Mouse (Mus musculus) heart, postnatal 4 days (tissue): ENCODE measurements around the gene Stk19. TPM values are rescaled to one million over a fixed set of nuclear protein-coding genes. Genes with fewer than 3 reads are reported as not detected.
"Not testable (repeated sequence)": the region's sequence is repeated elsewhere in the genome, so short reads cannot be mapped to it uniquely, and the experiment has no call there.

Experiments used
- DNase-seq: peaks from one replicate; pipeline ENCODE4 v3.0.0; 2021
- microRNA-seq, 2 experiments: library from miRNA; unstranded; fragments of <30 nt; microRNA quantifications; one replicate each; pipeline ENCODE4 v1.2.0; 2021 to 2022
- total RNA-seq, 2 experiments: library from RNA; stranded (reverse); gene quantifications; 2 replicates each; pipeline ENCODE4 v1.2.3; 2021

Stk19 gene
- total RNA-seq, 2 experiments from 2014 or later = 13.6 to 16.2 TPM

DNA sequence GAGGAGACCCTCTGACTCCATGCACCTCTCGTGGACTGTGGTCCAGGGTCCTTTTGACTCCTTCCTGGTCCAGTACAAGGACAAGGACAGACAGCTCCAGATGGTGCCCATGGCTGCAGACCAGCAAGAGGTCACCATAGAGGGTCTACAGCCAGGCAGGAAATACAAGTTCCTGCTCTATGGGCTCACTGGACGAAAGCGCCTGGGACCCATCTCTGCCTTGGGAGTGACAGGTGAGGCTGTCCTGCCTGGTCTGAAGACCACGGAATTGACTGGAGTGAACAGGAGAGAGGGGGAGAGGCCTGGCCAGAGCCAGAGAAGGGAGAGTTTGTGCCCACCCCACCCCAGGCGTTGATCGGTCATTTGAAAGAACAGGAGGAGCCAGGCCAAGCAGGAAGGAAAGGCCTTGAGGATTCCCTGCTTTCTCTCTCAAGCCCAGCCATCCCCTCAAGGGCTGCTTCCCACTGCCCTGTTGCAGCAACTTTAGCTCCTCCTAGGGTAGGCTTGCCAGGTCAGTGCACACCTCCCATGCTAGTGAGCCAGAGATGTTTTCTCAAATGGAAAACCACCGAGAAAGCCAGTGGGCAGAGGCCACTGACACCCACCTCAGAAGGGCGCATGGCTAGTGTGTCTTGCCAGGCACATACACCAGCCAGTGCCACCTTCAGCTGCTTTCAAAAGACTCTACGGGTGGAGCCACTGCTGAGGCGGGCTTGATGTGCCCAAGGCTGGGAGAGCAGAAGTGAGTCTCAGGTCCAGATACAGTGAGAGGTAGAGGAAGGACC, 39.3 kb downstream of the Stk19 start:
- not testable (repeated sequence) for DNase-seq

DNA sequence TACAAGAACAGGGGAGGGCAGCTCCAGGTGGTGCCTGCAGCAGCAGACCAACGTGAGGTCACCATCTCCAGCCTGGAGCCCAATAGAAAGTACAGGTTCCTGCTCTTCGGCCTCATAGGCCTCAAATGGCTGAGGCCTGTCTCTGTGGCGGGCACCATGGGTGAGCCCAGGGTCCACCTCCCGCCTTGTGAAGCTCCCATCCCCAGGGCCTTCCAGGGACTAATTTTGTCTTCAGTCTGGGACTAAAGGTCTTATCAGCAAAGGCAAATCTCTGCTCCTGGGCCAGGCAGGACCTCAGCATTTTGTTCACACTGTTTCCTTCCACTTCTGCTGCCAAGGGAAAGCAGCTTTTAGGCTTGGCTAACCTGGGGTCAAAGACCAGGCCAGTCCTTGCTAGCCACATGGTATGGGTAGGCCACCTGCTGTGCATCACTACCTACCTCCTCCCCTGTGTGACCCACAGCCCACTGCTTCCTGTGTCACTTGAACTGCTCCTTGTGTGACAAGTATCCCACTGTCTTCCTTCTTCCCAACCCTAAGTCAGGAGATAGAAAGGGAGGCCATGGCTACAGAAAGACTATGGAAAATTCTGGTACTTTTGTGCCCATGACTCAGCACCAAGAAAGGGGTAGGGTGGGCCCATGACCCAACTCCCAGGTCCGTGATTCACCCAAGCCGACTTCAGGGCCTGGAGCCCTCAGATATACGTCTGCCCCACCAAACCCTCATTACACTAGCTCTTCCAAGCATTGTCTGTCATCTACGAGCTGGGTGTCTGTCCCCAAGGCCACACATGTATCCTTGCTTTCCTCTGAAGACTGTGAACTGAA, 40.2 kb downstream of the Stk19 start:
- DNase-seq = peak; percentile 2

DNA sequence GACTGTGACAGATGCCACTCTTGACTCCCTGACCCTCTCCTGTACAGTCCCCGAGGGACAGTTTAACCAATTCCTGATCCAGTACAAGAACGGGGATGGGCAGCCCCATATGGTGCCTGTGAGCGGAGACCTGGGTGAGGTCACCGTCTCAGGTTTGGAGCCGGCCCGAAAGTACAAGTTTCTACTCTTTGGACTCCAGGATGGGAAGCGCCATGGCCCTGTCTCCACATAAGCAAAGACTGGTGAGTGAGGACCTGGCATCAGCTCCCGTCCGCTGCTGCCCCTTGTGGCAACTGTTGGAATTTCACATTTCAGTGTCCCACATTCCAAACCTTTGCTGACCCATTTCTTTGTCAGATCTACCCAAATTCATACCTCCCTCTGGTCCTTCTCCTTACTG, 41.1 kb downstream of the Stk19 start:
- peak; percentile 72 for DNase-seq

DNA sequence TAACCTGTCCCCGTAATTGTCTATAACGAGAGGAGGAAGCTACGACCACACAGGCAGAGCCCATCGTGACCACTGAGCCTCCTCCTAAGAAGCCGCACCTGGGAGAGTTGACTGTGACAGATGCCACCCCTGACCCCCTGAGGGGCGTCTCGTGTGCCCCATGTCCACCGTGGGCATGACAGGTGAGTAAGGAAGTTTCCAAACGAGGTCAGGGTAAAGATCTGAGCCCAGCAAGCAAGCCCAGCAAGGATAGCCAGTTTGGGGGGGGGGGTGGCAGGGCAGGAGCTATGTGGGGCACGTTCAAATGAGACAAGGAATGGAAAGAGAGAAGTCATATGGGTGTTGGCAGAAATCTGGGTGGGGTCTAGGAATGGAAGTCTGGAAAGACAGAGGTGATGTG, 41.7 kb downstream of the Stk19 start:
- peak; percentile 1 for DNase-seq

DNA sequence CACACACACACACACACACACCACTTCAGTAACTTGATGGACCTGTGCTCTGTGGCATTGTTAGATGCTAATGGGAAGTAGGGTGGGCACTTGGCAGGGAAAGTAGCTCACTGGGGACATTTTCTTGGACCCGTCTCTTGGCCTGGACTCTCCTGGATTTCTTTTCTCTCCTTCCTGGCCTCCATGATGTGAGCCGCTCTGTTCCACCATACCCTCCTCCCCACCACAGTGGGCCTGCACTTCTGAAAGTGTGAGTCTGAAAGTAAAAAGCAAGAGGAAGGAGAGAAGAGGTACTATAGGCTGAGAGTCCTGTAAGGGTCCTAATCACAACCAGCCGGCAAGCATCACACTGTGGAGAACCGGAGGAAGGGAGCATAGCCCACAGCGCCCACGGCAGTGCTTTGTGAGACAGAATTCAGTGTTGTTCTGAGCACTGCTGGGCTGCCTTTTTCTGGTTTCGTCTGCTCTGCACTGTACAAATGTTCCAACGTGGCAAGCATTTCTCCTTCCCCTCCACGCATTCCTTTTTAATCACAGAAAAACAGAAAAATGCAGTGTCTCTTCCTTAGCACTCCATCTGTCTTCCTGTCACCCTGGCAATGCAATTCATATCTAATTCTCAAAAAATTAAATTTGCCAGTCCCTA, 58.9 kb downstream of the Stk19 start:
- DNase-seq = no peak

Small RNA genes within 50 kb of the gene (microRNA-seq; reads per million reads assigned to microRNA genes)
- gene Mir6970 = 0.35 to 0.41 reads per million in 2 experiments
- 2.2 to 5.2 reads per million in 2 experiments for gene Mir6971
- gene Mir6972 = 0 reads per million in 2 experiments

Other genes with a start within 250 kb of the Stk19 start
- 1 to 10 TPM; 3.9 to 4.4 TPM for gene Gpsm3, start 247.1 kb downstream of the Stk19 start, total RNA-seq
- 10 to 100 TPM; 34.6 to 39.5 TPM for gene Pbx2, start 245.7 kb downstream of the Stk19 start, total RNA-seq
- 1 to 10 TPM; 1.6 TPM for gene Ager, start 239.1 kb downstream of the Stk19 start, total RNA-seq
- gene Rnf5, start 233.3 kb downstream of the Stk19 start, total RNA-seq = 10 to 100 TPM; 40.6 to 40.8 TPM
- gene Agpat1, start 232.7 kb downstream of the Stk19 start, total RNA-seq = 10 to 100 TPM; 59.3 to 62.4 TPM
- 1 to 10 TPM; 2.5 to 3.4 TPM for gene Egfl8, start 221.0 kb downstream of the Stk19 start, total RNA-seq
- gene Ppt2, start 208.4 kb downstream of the Stk19 start, total RNA-seq = 10 to 100 TPM; 37.8 to 41.8 TPM
- under 1 TPM; 0.52 to 0.91 TPM for gene Prrt1, start 207.4 kb downstream of the Stk19 start, total RNA-seq
- gene Fkbpl, start 192.2 kb downstream of the Stk19 start, total RNA-seq = 1 to 10 TPM; 6.1 to 9.5 TPM
- gene Atf6b, start 189.8 kb downstream of the Stk19 start, total RNA-seq = 10 to 100 TPM; 22.3 to 24.4 TPM
- gene Tnxb, start 166.4 kb downstream of the Stk19 start, total RNA-seq = 10 to 100 TPM; 47.1 to 54.2 TPM
- gene C4b, start 93.1 kb downstream of the Stk19 start, total RNA-seq = 1 to 10 TPM; 5.0 to 5.5 TPM
- gene Cyp21a1, start 32.4 kb downstream of the Stk19 start, total RNA-seq = not detected
- gene Dxo, start 74 bp upstream of the Stk19 start, total RNA-seq = 10 to 100 TPM; 21.4 to 23.0 TPM
- 10 to 100 TPM; 27.4 to 27.9 TPM for gene Skiv2l, start 13.3 kb upstream of the Stk19 start, total RNA-seq
- 10 to 100 TPM; 30.4 to 34.2 TPM for gene Nelfe, start 13.4 kb upstream of the Stk19 start, total RNA-seq
- 1 to 10 TPM in 1 of 2 experiments, under 1 TPM in 1; 0.88 to 2.6 TPM for gene Cfb, start 25.6 kb upstream of the Stk19 start, total RNA-seq
- gene Zbtb12, start 42.5 kb upstream of the Stk19 start, total RNA-seq = 1 to 10 TPM; 7.9 TPM
- gene Gm20547, start 45.1 kb upstream of the Stk19 start, total RNA-seq = not detected
- gene C2, start 61.3 kb upstream of the Stk19 start, total RNA-seq = 1 to 10 TPM; 3.0 to 3.7 TPM
- gene Ehmt2, start 61.5 kb upstream of the Stk19 start, total RNA-seq = 10 to 100 TPM; 55.7 to 56.8 TPM
- gene Slc44a4, start 77.5 kb upstream of the Stk19 start, total RNA-seq = not detected
- 10 to 100 TPM; 10.1 to 11.7 TPM for gene Neu1, start 94.3 kb upstream of the Stk19 start, total RNA-seq
- gene Hspa1b, start 122.3 kb upstream of the Stk19 start, total RNA-seq = 1 to 10 TPM; 4.8 to 5.2 TPM
- gene Gm20481, start 133.0 kb upstream of the Stk19 start, total RNA-seq = not detected
- 1 to 10 TPM; 2.6 to 2.9 TPM for gene Hspa1a, start 135.2 kb upstream of the Stk19 start, total RNA-seq
- 1 to 10 TPM; 5.3 to 6.6 TPM for gene Hspa1l, start 135.8 kb upstream of the Stk19 start, total RNA-seq
- gene Lsm2, start 144.9 kb upstream of the Stk19 start, total RNA-seq = 10 to 100 TPM; 52.2 to 55.0 TPM
- gene Vars, start 164.0 kb upstream of the Stk19 start, total RNA-seq = 10 to 100 TPM; 46.7 to 49.0 TPM
- 1 to 10 TPM; 1.6 to 1.8 TPM for gene Vwa7, start 179.6 kb upstream of the Stk19 start, total RNA-seq
- 1 to 10 TPM in 1 of 2 experiments, under 1 TPM in 1; 0.74 to 1.3 TPM for gene Sapcd1, start 191.1 kb upstream of the Stk19 start, total RNA-seq
- 1 to 10 TPM; 4.0 to 6.5 TPM for gene Msh5, start 209.8 kb upstream of the Stk19 start, total RNA-seq
- 100 to 1,000 TPM; 166 to 167 TPM for gene Clic1, start 213.0 kb upstream of the Stk19 start, total RNA-seq
- 100 to 1,000 TPM; 104 to 106 TPM for gene Ddah2, start 222.1 kb upstream of the Stk19 start, total RNA-seq
- not detected for gene Ly6g6c, start 228.4 kb upstream of the Stk19 start, total RNA-seq
- under 1 TPM in 1 of 2 experiments, not detected in 1; 0.47 TPM for gene Mpig6b, start 229.2 kb upstream of the Stk19 start, total RNA-seq
- gene Ly6g6e, start 240.0 kb upstream of the Stk19 start, total RNA-seq = not detected
- gene Ly6g6d, start 241.1 kb upstream of the Stk19 start, total RNA-seq = 1 to 10 TPM; 1.6 to 2.4 TPM
- gene Ly6g6f, start 248.7 kb upstream of the Stk19 start, total RNA-seq = not detected